Mouse (Mus musculus) forebrain, embryonic 11.5 days (tissue): ENCODE measurements around the gene Rap2c. TPM values are rescaled to one million over a fixed set of nuclear protein-coding genes. Genes with fewer than 3 reads are reported as not detected.

Source experiments
- ATAC-seq: fragments of 200-750 bp; cut with Nextera tagmentation; replicated peaks from 2 replicates; pipeline ENCODE4 v1.8.0; 2017; ENCODE audit warnings: moderate TSS enrichment; ENCODE audit not compliant: low FRiP score
- DNase-seq: peaks from one replicate; pipeline ENCODE4 v3.0.0-alpha.2; 2017; ENCODE audit warnings: low spot score
- H3K27ac ChIP-seq: fragments of 300-500 bp; sonication (generic); 2 replicates; pipeline ENCODE4 v1.5.1; 2014; ENCODE audit warnings: low read depth, low read length
- H3K27me3 ChIP-seq: fragments of 300-500 bp; sonication (generic); 2 replicates; pipeline ENCODE4 v1.6.1; 2014; ENCODE audit warnings: mild to moderate bottlenecking, low read length, mixed read lengths; ENCODE audit not compliant: control insufficient read depth, insufficient read depth
- H3K36me3 ChIP-seq: fragments of 300-500 bp; sonication (generic); 2 replicates; pipeline ENCODE4 v1.6.1; 2014; ENCODE audit warnings: mild to moderate bottlenecking, low read length, moderate library complexity, mixed read lengths; ENCODE audit not compliant: control insufficient read depth, insufficient read depth
- H3K4me1 ChIP-seq: fragments of 300-500 bp; sonication (generic); replicated peaks from 2 replicates; pipeline ENCODE4 v1.6.1; 2014; ENCODE audit warnings: low read length, mixed read lengths; ENCODE audit not compliant: control insufficient read depth, insufficient read depth
- H3K4me2 ChIP-seq: fragments of 300-500 bp; sonication (generic); 2 replicates; pipeline ENCODE4 v1.6.1; 2014; ENCODE audit warnings: low read depth, mild to moderate bottlenecking, low read length, moderate library complexity, mixed read lengths; ENCODE audit not compliant: severe bottlenecking
- H3K4me3 ChIP-seq: fragments of 300-500 bp; sonication (generic); 2 replicates; pipeline ENCODE4 v1.5.1; 2014; ENCODE audit warnings: low read depth, low read length
- H3K9ac ChIP-seq: fragments of 300-500 bp; sonication (generic); 2 replicates; pipeline ENCODE4 v1.6.1; 2014; ENCODE audit warnings: low read length
- H3K9me3 ChIP-seq: fragments of 300-500 bp; sonication (generic); 2 replicates; pipeline ENCODE4 v1.6.1; 2016; ENCODE audit warnings: low read length, mixed read lengths; ENCODE audit not compliant: control insufficient read depth
- WGBS: fragments of 180-500 bp; shearing (Covaris S2); extraction: QIAGEN DNeasy Blood & Tissue Kit; methylation state at CpG from one replicate; pipeline ENCODE4 v1.1.7; 2014; 5-methylcytosine and 5-hydroxymethylcytosine counted together
- polyA plus RNA-seq: library from polyadenylated mRNA; unstranded; fragments of >200 nt; fragmentation: Nextera tagmentation; extraction: Ambion mirVana; gene quantifications from 2 replicates; pipeline ENCODE4 v1.2.1, GENCODE M21; 2014

Gene Rap2c
- polyA plus RNA-seq, 1 experiment from 2014 or later = 25.9 TPM

DNA sequence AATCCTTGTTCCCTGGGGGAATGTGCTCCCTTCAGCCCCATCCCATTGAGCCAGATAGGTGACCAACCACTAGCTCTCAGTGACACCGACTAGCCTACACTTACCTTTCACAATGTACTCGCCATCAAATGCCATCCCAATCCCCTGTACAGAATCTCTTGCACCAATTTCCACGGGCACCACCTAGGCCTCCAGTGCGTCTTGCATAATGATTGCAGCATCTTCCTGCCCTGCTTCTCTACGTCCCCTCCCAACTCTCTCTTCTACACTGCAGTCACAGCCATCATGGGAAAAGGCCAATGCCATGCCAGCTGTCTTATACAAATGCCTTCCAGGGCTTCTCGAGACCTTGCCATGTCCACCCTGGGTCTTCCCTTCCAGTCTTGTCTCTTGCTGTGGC is 27.9 kb downstream of the Rap2c start:
- no peaks in the 10 kb centered on the region for H3K27me3 ChIP-seq
- H3K27ac ChIP-seq = no peak overlapping the region
- H3K4me1 ChIP-seq = no peaks in the 10 kb centered on the region
- H3K4me2 ChIP-seq = no peak overlapping the region
- no peak overlapping the region for H3K4me3 ChIP-seq
- no peak overlapping the region for H3K9ac ChIP-seq
- no peaks in the 10 kb centered on the region for H3K9me3 ChIP-seq
- no peaks in the 10 kb centered on the region for H3K36me3 ChIP-seq
- WGBS = 84% methylated on average over 6 of the region's 6 CpGs
- ATAC-seq = no peak
- no peak for DNase-seq

DNA sequence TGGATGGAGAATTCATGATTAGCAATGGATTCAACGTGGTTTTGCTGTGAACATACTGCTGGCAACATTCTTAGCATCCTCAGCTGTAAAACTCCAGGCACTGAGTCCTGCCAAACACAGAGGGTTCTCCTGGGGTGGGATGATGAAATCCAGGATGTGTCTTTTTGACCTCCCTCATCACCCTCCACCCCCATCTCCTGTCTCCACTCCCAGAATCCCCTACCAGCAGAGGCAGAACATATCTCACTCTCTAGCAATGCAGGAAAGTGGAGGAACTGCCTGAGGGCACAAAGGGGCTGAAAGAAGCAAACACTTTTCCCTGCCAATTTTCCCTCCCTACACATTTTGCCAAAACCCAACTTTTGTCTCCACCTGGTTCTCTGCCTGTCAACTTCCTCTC is 29.2 kb downstream of the Rap2c start:
- Histone ChIP-seq H3K36me3 (no peaks in the 10 kb centered on the region), H3K27me3 (no peaks in the 10 kb centered on the region), H3K27ac (no peak overlapping the region), H3K9me3 (no peaks in the 10 kb centered on the region), H3K4me3 (no peak overlapping the region), H3K4me2 (no peak overlapping the region), H3K4me1 (no peaks in the 10 kb centered on the region), H3K9ac (no peak overlapping the region)
- ATAC-seq (no peak), DNase-seq (no peak)
- WGBS = 50% methylated on average over 1 of the region's 1 CpGs

DNA sequence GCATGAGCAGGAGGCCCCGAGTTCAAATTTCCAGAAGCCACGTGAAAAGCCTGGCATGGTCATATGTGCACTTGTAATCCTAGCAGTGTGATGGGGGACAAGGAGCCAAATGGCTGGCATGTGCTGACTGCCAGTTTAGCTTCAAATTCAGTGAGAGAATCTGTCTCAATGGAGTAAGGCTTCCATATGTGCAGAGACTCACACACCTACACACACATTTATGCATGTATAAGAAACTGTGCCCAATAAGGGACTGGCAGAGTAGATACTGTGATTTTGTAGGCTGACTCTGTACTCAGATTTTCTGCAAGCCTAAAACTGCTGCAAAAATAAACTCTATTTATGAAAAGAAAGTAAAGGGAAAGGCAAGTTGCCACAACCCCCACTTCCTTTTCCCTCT is 39.4 kb downstream of the Rap2c start:
- WGBS = 75% methylated on average over 2 of the region's 2 CpGs
- DNase-seq (no peak), ATAC-seq (no peak)
- Histone ChIP-seq H3K9me3 (no peaks in the 10 kb centered on the region), H3K4me1 (no peaks in the 10 kb centered on the region), H3K4me2 (no peak overlapping the region), H3K9ac (no peak overlapping the region), H3K36me3 (no peaks in the 10 kb centered on the region), H3K4me3 (no peak overlapping the region), H3K27me3 (no peaks in the 10 kb centered on the region), H3K27ac (no peak overlapping the region)

DNA sequence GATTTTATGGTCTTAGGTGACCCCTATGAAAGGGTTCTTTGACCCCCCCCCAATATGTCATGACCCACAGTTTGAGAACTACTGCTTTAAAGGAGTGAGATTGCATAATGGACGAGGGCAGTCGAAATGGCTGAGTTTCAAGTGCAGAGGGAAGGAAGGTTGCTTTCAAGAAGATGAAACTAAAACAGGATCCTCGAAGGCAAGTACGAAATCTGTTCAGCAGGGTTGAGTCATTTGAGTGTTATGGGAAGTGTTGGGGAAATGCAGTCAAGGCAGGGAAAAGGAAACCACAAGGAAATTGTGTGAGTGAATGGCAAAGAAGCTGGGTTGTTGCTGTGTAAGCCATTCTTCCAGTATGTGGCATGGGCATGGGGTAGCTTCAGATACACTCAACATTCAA is 45.7 kb downstream of the Rap2c start:
- no peaks in the 10 kb centered on the region for H3K36me3 ChIP-seq
- no peak overlapping the region for H3K9ac ChIP-seq
- ATAC-seq (no peak), DNase-seq (no peak)
- H3K9me3 ChIP-seq = no peaks in the 10 kb centered on the region
- no peaks in the 10 kb centered on the region for H3K27me3 ChIP-seq
- WGBS = 86% methylated on average over 4 of the region's 4 CpGs
- H3K4me3 ChIP-seq = no peak overlapping the region
- H3K27ac ChIP-seq = no peak overlapping the region
- no peaks in the 10 kb centered on the region for H3K4me1 ChIP-seq
- H3K4me2 ChIP-seq = no peak overlapping the region

DNA sequence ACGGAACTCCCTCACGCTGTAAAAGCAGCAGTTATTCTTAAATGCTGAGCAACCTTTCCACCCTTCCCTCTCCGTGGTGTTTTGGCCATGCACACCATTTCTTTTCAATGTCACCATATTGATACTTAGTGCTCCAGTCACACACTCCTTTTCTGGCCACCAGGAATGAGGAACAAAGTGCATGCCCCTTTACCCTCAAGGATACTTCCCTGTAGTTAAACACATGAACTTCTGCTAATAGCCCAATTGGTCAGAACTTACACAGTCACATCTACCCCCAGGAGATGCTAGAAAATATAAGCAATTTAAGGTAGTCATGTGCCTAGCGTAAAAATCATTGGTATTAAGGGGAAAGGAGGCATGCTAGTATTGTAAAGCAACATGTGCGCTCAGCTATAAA is 47.9 kb downstream of the Rap2c start:
- no peak overlapping the region for H3K4me2 ChIP-seq
- DNase-seq = no peak
- no peak overlapping the region for H3K9ac ChIP-seq
- no peak overlapping the region for H3K4me3 ChIP-seq
- H3K4me1 ChIP-seq = no peaks in the 10 kb centered on the region
- H3K27ac ChIP-seq = no peak overlapping the region
- H3K27me3 ChIP-seq = no peaks in the 10 kb centered on the region
- ATAC-seq = no peak
- H3K9me3 ChIP-seq = no peaks in the 10 kb centered on the region
- 82% methylated on average over 5 of the region's 5 CpGs for WGBS
- no peaks in the 10 kb centered on the region for H3K36me3 ChIP-seq

DNA sequence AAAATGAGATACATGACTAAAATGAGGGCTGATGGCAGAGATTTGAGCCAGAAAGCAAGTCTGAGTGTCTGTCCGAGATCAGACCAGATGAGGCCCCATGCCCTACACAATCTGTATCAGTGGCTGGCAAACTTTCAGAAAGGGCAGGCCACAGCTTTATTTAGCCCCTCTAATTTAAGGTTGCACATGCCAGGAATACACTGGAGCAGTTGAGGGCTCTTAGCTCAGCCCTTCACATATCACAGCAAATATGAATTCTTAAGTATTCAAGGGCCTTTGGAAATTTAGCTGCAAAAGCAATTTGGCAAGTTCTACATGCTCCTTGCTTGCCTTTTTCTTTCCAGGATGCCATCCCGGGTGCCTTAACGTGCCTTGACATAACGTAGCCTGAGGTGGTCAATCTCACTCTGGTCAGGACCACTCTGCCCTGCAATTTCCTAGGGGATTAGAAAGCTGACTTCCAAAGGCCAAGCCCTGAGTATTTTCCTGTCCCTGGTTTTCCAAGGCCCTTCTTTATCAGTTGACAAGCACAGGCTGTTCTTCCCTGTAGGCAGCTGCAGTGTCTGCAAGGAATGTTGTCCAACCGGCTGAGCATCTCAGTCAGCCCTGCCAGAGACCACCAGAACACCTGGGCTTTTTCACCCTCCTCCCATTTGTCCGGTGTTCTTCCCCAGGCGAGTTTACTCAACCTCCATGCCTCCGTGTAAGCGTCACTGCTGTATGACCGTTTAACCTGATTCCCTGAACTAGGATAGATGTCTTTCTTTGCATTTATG is 49.5 kb downstream of the Rap2c start:
- H3K4me1 ChIP-seq = no peaks in the 10 kb centered on the region
- H3K36me3 ChIP-seq = no peaks in the 10 kb centered on the region
- DNase-seq = no peak
- 79% methylated on average over 10 of the region's 10 CpGs for WGBS
- ATAC-seq = no peak
- no peaks in the 10 kb centered on the region for H3K27me3 ChIP-seq
- no peaks in the 10 kb centered on the region for H3K9me3 ChIP-seq
- no peak overlapping the region for H3K4me2 ChIP-seq
- H3K4me3 ChIP-seq = no peak overlapping the region
- H3K27ac ChIP-seq = no peak overlapping the region
- no peak overlapping the region for H3K9ac ChIP-seq

DNA sequence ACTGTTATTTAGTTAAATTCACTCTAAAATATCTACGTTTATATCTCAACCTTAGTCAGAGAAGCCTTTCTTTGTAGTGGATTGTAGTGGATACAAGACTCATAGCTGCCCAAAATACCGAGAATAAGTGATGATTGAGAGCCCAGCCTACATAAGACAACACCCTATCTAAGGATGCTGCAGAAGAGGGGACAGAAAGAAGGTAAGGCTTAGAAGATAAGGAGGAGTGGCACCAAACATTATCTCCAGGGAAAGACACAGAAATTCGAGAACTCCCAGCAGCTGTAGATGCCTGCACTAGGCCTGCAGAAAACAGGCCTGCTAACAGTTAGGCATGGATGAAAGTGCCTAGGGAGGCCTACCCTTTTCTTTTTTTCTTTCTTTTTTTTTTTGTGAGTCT is 52.7 kb downstream of the Rap2c start:
- WGBS = 75% methylated on average over 3 of the region's 3 CpGs
- no peak overlapping the region for H3K27ac ChIP-seq
- no peak overlapping the region for H3K4me2 ChIP-seq
- no peaks in the 10 kb centered on the region for H3K36me3 ChIP-seq
- H3K9me3 ChIP-seq = no peaks in the 10 kb centered on the region
- H3K4me1 ChIP-seq = no peaks in the 10 kb centered on the region
- no peak for DNase-seq
- no peak overlapping the region for H3K4me3 ChIP-seq
- no peak for ATAC-seq
- H3K27me3 ChIP-seq = no peaks in the 10 kb centered on the region
- H3K9ac ChIP-seq = no peak overlapping the region

DNA sequence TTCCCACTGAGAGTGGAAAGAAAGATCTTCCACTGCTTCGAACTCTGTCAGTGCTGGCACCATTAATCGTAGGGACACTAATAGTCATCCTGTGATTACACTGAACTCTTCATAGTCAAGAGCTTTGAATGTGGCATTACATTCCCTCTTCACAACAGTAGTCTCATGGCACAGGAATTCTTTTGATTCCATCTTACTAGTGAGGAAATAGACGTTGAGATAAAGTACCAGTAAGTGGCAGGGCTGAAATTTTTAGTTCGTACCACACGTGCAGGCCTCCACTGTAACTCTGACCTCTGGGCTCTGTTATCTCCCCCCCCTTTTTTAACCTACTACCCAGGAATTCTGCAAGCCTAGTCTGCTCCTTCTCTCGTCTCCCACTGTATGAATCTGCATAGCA is 54.9 kb downstream of the Rap2c start:
- no peak for DNase-seq
- Histone ChIP-seq H3K27me3 (no peaks in the 10 kb centered on the region), H3K9ac (no peak overlapping the region), H3K4me3 (no peak overlapping the region), H3K36me3 (no peaks in the 10 kb centered on the region), H3K27ac (no peak overlapping the region), H3K4me1 (no peaks in the 10 kb centered on the region), H3K4me2 (no peak overlapping the region), H3K9me3 (no peaks in the 10 kb centered on the region)
- ATAC-seq = no peak
- WGBS = 81% methylated on average over 6 of the region's 6 CpGs
